Comparison of ENCODE assay signal across 8 mouse cellular contexts in the genomic region with DNA sequence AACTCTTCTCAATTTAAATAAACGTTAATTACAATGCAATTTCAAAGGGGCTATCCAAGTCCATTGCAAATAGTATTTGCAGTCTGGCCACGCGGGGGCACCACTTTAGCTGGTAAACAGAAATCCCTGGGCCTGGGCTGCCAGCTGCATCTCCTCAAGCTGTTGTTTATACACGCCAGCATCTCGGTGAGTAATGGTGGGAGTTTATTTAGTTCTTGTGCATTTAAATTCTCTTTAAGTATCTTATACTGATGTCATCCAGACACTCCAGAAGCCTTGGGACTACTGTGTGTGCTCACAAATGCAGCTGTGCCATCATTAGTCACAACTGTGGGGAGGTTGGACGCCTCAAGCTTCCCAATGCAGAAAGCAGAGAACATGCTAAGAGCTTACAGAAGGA. TPM values are rescaled to one million over a fixed set of nuclear protein-coding genes. Genes with fewer than 3 reads are reported as not detected.
DNase-seq lines count a peak whose midpoint lies in the region; ATAC-seq and TF ChIP-seq lines count a peak whose summit lies in the region.

No protein-coding gene starts in this region.

- TF ChIP-seq CTCF in cortical plate, adult 2 months (IDR thresholded peaks at IDR 0.05; ENCODE audit: extremely low read depth, insufficient read depth, low read length) = peak; percentile 48

- no peak overlapping the region for H3K9ac ChIP-seq in kidney, embryonic 16.5 days (replicated peaks; ENCODE audit: low read length)
- H3K9ac ChIP-seq in limb, embryonic 14.5 days (ENCODE audit: low read depth, low read length, severe bottlenecking) = no peak overlapping the region

- no peaks in the 10 kb centered on the region for H3K4me1 ChIP-seq in cortical plate, adult 2 months (ENCODE audit: control insufficient read depth, insufficient read depth, low read length)
- H3K4me1 ChIP-seq in kidney, embryonic 16.5 days (ENCODE audit: insufficient read depth, low read length) = peaks cover 8% of the 10 kb centered on the region
- no peaks in the 10 kb centered on the region for H3K4me1 ChIP-seq in limb, embryonic 14.5 days (ENCODE audit: control insufficient read depth, insufficient read depth, low read length)

- TF ChIP-seq POLR2A in cortical plate, adult 2 months (IDR thresholded peaks at IDR 0.05; ENCODE audit: extremely low read depth, insufficient read depth, low read length) = no peak
- TF ChIP-seq POLR2A in limb, embryonic 14.5 days (IDR thresholded peaks at IDR 0.05; ENCODE audit: borderline replicate concordance, extremely low read depth, insufficient read depth, insufficient read length) = no peak

- H3K36me3 ChIP-seq in kidney, embryonic 16.5 days (ENCODE audit: insufficient read depth, low read length) = no peaks in the 10 kb centered on the region
- H3K36me3 ChIP-seq in limb, embryonic 14.5 days (ENCODE audit: control insufficient read depth, insufficient read depth, low read length) = no peaks in the 10 kb centered on the region

- WGBS in kidney, embryonic 16.5 days = 14% methylated on average over 6 of the region's 6 CpGs
- WGBS in limb, embryonic 14.5 days = 23% methylated on average over 6 of the region's 6 CpGs

- ATAC-seq in kidney, embryonic 16.5 days (ENCODE audit: low FRiP score, low TSS enrichment) = peak; percentile 86
- peak; percentile 50; the same call in 1 of the 2 replicates for ATAC-seq in limb, embryonic 14.5 days (ENCODE audit: low FRiP score, low read depth)

- H3K9me3 ChIP-seq in kidney, embryonic 16.5 days (ENCODE audit: low read length) = no peaks in the 10 kb centered on the region
- H3K9me3 ChIP-seq in limb, embryonic 14.5 days (ENCODE audit: control insufficient read depth, low read length) = no peaks in the 10 kb centered on the region

- H3K27ac ChIP-seq in cortical plate, adult 2 months (ENCODE audit: insufficient read depth, low read length) = no peak overlapping the region
- H3K27ac ChIP-seq in kidney, embryonic 16.5 days (ENCODE audit: low read length) = peak overlapping the region; percentile 68
- no peak overlapping the region for H3K27ac ChIP-seq in limb, embryonic 14.5 days (replicated peaks; ENCODE audit: low read depth, low read length)

- no peaks in the 10 kb centered on the region for H3K27me3 ChIP-seq in kidney, embryonic 16.5 days (ENCODE audit: insufficient read depth, low read length)
- H3K27me3 ChIP-seq in limb, embryonic 14.5 days (ENCODE audit: control insufficient read depth, insufficient read depth, low read length) = no peaks in the 10 kb centered on the region

- no peak overlapping the region for H3K4me2 ChIP-seq in kidney, embryonic 16.5 days (replicated peaks; ENCODE audit: low read depth, low read length)
- H3K4me2 ChIP-seq in limb, embryonic 14.5 days (replicated peaks; ENCODE audit: low read depth, low read length, severe bottlenecking) = no peak overlapping the region

- H3K4me3 ChIP-seq in cortical plate, adult 2 months (ENCODE audit: insufficient read depth, low read length) = no peak overlapping the region
- no peak overlapping the region for H3K4me3 ChIP-seq in kidney, embryonic 16.5 days (ENCODE audit: low read length)
- H3K4me3 ChIP-seq in limb, embryonic 14.5 days (replicated peaks; ENCODE audit: low read length) = no peak overlapping the region

- peak; percentile 82 for DNase-seq in urinary bladder, postnatal 14 days (ENCODE audit: low spot score)
- no peak for DNase-seq in urinary bladder, adult 2 months (ENCODE audit: low spot score)
- peak; percentile 44 for DNase-seq in gastrocnemius, postnatal 25 days
- DNase-seq in limb, embryonic 14.5 days (ENCODE audit: low spot score) = peak; percentile 64
- DNase-seq in retina, adult 2 months (ENCODE audit: low read depth, low spot score) = peak; percentile 48
- DNase-seq in thymus, postnatal 36 days = peak; percentile 45 to 62

RNA-seq across cellular contexts. Expression of a gene that starts 13.9 kb away (rescaled TPM):
- polyA plus RNA-seq in urinary bladder, adult 2 months (2012; rRNA removed) = 42.2 and 43.3 TPM in 2 replicates
- 8.2 and 10.3 TPM in 2 replicates for polyA plus RNA-seq in cortical plate, adult 2 months (2012; rRNA removed)
- total RNA-seq in gastrocnemius, postnatal 25 days (2021) = 10 to 100 TPM; 61.0 to 66.6 TPM
- polyA plus RNA-seq in kidney, embryonic 16.5 days (2015; fragmentation: Nextera tagmentation; extraction: Ambion mirVana) = 59.2 and 62.8 TPM in 2 replicates
- polyA plus RNA-seq in limb, embryonic 14.5 days (2012; rRNA removed) = 25.4 and 29.2 TPM in 2 replicates
- 27.5 and 32.7 TPM in 2 replicates for polyA plus RNA-seq in limb, embryonic 14.5 days (2014; fragmentation: Nextera tagmentation; extraction: Ambion mirVana)

RNA-seq across cellular contexts. Expression of a gene that starts 30.8 kb away (rescaled TPM):
- polyA plus RNA-seq in urinary bladder, adult 2 months (2012; rRNA removed) = 1.4 and 1.6 TPM in 2 replicates
- 0.08 TPM in 2 replicates for polyA plus RNA-seq in cortical plate, adult 2 months (2012; rRNA removed)
- total RNA-seq in gastrocnemius, postnatal 25 days (2021) = under 1 TPM; 0.11 to 0.26 TPM
- polyA plus RNA-seq in kidney, embryonic 16.5 days (2015; fragmentation: Nextera tagmentation; extraction: Ambion mirVana) = not detected in 2 replicates
- 0.16 and 0.29 TPM in 2 replicates for polyA plus RNA-seq in limb, embryonic 14.5 days (2012; rRNA removed)
- 0.07 TPM in 1 of 2 replicates, not detected in the other for polyA plus RNA-seq in limb, embryonic 14.5 days (2014; fragmentation: Nextera tagmentation; extraction: Ambion mirVana)

RNA-seq across cellular contexts. Expression of a gene that starts 47.7 kb away (rescaled TPM):
- 146 and 216 TPM in 2 replicates for polyA plus RNA-seq in urinary bladder, adult 2 months (2012; rRNA removed)
- polyA plus RNA-seq in cortical plate, adult 2 months (2012; rRNA removed) = 141 and 149 TPM in 2 replicates
- 10 to 100 TPM; 43.6 to 48.4 TPM for total RNA-seq in gastrocnemius, postnatal 25 days (2021)
- polyA plus RNA-seq in kidney, embryonic 16.5 days (2015; fragmentation: Nextera tagmentation; extraction: Ambion mirVana) = 117 and 124 TPM in 2 replicates
- polyA plus RNA-seq in limb, embryonic 14.5 days (2012; rRNA removed) = 139 and 189 TPM in 2 replicates
- polyA plus RNA-seq in limb, embryonic 14.5 days (2014; fragmentation: Nextera tagmentation; extraction: Ambion mirVana) = 159 and 163 TPM in 2 replicates

RNA-seq across cellular contexts. Expression of a gene that starts 57.8 kb away (rescaled TPM):
- 83.8 and 88.7 TPM in 2 replicates for polyA plus RNA-seq in urinary bladder, adult 2 months (2012; rRNA removed)
- 41.1 and 42.6 TPM in 2 replicates for polyA plus RNA-seq in cortical plate, adult 2 months (2012; rRNA removed)
- 10 to 100 TPM; 19.9 to 25.8 TPM for total RNA-seq in gastrocnemius, postnatal 25 days (2021)
- 158 and 165 TPM in 2 replicates for polyA plus RNA-seq in kidney, embryonic 16.5 days (2015; fragmentation: Nextera tagmentation; extraction: Ambion mirVana)
- 150 and 252 TPM in 2 replicates for polyA plus RNA-seq in limb, embryonic 14.5 days (2012; rRNA removed)
- 186 and 199 TPM in 2 replicates for polyA plus RNA-seq in limb, embryonic 14.5 days (2014; fragmentation: Nextera tagmentation; extraction: Ambion mirVana)
